Mouse (Mus musculus): ENCODE results near the gene Syt16.

DNA sequence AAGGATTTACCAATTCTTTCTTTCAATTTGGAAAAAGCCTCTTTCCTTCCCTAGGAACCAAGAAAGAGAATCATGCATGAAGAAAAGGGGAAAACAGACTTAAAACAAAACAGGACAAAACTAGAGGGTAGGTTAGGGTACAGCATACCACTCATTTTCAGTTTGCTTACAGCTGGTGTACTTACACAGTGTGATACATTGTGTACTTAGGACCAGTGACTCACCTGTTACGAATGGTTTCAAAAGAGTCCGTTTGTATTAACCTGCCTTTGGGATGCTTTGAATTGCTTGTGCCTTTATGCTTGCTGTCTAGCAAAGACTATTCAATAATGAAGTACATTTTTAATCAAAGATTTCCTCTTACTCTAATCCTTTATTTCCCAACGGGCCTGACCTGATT lies 78.1 kb downstream of the Syt16 start:
- TF ChIP-seq REST (IDR thresholded peaks at IDR 0.05; ENCODE audit: insufficient read depth, insufficient read length) (no peak), POLR2A (IDR thresholded peaks at IDR 0.05; ENCODE audit: insufficient read length, low read depth) (no peak), POLR2AphosphoS2 (IDR thresholded peaks at IDR 0.05; ENCODE audit: insufficient read length, low read depth) (no peak), MYOD1 (IDR thresholded peaks at IDR 0.05; ENCODE audit: control insufficient read depth in 1 of 3, insufficient read length in 2 of 3, low read depth in 2 of 3) (no peak), CEBPB (IDR thresholded peaks at IDR 0.05; ENCODE audit: insufficient read depth, poor library complexity, severe bottlenecking) (no peak), E2F4 (IDR thresholded peaks at IDR 0.05; ENCODE audit: insufficient read depth) (no peak), TCF3 (IDR thresholded peaks at IDR 0.05; ENCODE audit: insufficient read length, low read depth) (no peak), MAX (IDR thresholded peaks at IDR 0.05; ENCODE audit: low read depth) (no peak), TCF12 (IDR thresholded peaks at IDR 0.05; ENCODE audit: insufficient read depth, poor library complexity, severe bottlenecking) (no peak), USF1 (IDR thresholded peaks at IDR 0.05; ENCODE audit: low read depth) (no peak)
